Mouse (Mus musculus): ENCODE data around the gene Dock9.

- TF ChIP-seq POLR2A (IDR thresholded peaks at IDR 0.05; ENCODE audit: insufficient read length, low read depth) (no peak), MYOD1 (IDR thresholded peaks at IDR 0.05; ENCODE audit: control insufficient read depth in 1 of 3, insufficient read length in 2 of 3, low read depth in 2 of 3) (no peak), MAX (IDR thresholded peaks at IDR 0.05; ENCODE audit: low read depth) (no peak), CEBPB (IDR thresholded peaks at IDR 0.05; ENCODE audit: insufficient read depth, poor library complexity, severe bottlenecking) (no peak), E2F4 (IDR thresholded peaks at IDR 0.05; ENCODE audit: insufficient read depth) (no peak), SRF (IDR thresholded peaks at IDR 0.05; ENCODE audit: control insufficient read depth, insufficient read length, low read depth) (no peak), MYOG (IDR thresholded peaks at IDR 0.05; ENCODE audit: control insufficient read depth in 1 of 3, insufficient read depth in 1 of 3, insufficient read length in 2 of 3, low read depth in 2 of 3) (no peak)
Measured at GRCm38 (mm10) chr14:121566794-121567201, 230.8 kb downstream of the Dock9 start.

Measured in myocyte (in vitro differentiated cells).